Mouse (Mus musculus): ENCODE measurements at regions not wholly inside any gene's neighbourhood (a gene's known extent, or its start where the extent isn't known, plus 50 kb on each side); places are given as distances from the start of the nearest gene placed in this dataset.

DNA sequence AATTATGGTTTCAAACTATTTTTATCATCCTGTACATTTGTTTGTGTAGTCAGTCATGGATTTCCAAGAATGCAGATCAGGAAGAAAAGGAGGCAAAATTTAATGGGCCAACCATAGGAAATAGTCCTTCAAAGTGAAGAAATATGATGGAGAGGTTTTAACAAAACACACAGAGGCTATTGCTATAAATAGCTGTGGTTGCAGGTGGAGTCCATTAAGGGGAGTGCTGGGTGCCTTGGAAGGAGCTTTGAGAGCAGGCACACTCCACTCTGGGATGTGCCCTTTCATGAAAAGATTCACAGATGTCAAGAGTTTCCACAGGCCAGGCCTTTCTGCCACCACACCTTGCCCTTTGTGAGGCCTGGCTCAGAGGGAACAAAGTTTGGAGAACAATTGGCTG is 159.8 kb upstream of the Rasgrp1 start:
- no peak for ATAC-seq (replicated peaks in 1 of 2; ENCODE audit: insufficient read depth in 1 of 2, low FRiP score in 2 of 2, low TSS enrichment in 1 of 2, low read depth in 1 of 2, poor library complexity in 2 of 2, severe bottlenecking in 2 of 2)

DNA sequence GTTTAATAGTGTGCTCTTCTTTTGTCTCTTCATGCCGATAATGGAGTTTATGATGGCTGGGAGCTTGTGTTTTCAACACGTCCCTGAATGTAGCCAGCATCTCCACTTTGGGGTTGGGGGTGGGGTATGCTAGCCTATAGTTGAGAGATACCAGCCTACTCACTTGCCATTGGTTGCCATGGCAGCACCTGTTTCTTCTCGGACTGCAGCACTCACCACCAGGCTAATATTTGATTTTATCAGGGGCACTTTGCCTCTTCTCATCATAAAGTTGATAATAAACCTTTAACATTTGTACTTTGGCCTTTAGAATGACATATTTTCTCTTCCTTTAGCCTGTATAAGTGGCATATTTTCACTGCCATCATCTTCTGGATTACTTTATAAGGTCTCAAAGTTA is 168.9 kb upstream of the Rasgrp1 start:
- ATAC-seq (replicated peaks in 1 of 2; ENCODE audit: insufficient read depth in 1 of 2, low FRiP score in 2 of 2, low TSS enrichment in 1 of 2, low read depth in 1 of 2, poor library complexity in 2 of 2, severe bottlenecking in 2 of 2), result no peak

DNA sequence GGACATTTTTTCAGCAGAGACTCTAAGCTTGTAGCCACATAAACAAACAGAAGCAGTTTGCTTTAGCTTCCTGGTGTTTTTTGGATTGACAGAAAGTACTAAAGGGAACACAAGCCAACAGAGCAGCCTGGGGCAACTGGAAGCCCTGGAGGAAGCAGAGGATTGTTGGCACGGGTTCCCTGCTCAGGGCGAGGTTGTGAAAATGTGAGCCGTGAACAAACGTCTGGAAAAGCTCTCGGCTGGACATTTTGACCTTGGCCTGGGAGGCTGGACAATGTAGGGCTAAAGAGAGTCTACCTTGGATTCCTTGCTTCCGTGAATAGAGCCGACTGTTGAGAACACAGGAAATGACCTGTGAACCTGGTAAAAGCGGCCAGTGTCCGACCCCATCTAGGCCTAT is 169.8 kb upstream of the Rasgrp1 start:
- no peak for ATAC-seq (replicated peaks in 1 of 2; ENCODE audit: insufficient read depth in 1 of 2, low FRiP score in 2 of 2, low TSS enrichment in 1 of 2, low read depth in 1 of 2, poor library complexity in 2 of 2, severe bottlenecking in 2 of 2)

DNA sequence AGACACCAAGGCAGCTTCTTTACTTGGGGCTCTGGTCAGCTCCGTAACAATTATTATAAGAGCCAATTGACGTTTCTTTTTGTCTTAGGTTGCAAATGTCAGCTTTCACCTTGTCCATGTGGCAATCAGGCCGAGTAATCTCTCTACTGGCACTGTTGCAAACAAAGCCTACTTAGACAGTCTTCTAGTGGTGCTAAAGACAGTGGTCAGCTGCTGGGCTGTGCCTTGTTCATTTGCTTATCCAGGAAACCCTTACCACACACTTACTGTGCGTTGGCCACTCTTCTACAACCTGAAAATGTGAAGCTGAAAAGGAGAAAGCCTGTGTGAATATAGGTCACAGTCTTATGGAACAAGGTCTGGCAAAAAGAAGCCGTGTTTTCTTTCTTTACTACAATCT is 181.6 kb upstream of the Rasgrp1 start:
- ATAC-seq (replicated peaks in 1 of 2; ENCODE audit: insufficient read depth in 1 of 2, low FRiP score in 2 of 2, low TSS enrichment in 1 of 2, low read depth in 1 of 2, poor library complexity in 2 of 2, severe bottlenecking in 2 of 2), result no peak

DNA sequence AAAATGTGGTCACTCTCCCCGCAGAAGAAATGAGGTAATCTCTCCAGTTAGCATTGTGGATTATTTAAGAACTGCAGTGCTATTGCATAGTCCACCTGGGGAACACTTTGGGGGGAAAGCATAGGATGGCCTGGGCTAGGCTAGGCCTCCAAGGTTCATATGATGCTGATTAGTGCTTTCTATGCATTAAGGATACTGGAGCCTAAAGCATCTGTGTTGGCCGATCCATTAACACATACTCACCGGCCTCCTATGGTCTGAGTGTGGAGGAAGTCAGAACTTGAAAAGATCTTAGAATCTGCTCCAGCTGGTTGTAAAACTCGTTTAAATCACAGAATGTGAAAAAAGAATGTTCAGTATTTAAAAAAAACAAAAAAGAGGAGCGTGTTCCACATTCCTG is 196.1 kb upstream of the Rasgrp1 start:
- ATAC-seq (replicated peaks in 1 of 2; ENCODE audit: insufficient read depth in 1 of 2, low FRiP score in 2 of 2, low TSS enrichment in 1 of 2, low read depth in 1 of 2, poor library complexity in 2 of 2, severe bottlenecking in 2 of 2), result no peak

DNA sequence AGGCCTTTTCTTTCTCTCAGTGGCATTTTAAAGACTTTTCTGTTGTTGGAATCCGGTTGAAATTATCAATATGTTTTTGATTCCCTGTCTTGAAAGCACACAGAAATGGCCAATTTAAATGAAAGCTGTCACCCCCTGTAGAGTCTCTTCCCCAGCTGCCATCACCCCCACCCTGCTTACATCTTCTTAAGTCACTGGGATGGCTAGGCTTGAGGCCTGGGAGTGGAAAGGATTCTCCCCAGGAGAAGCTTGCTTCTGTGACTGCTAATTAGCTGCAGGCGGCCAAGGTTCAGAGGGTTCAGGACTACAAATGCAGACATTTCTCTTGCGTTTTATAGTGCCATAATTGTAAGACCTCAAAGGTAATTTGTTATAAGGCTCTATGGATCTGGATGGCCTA is 196.5 kb upstream of the Rasgrp1 start:
- ATAC-seq (replicated peaks in 1 of 2; ENCODE audit: insufficient read depth in 1 of 2, low FRiP score in 2 of 2, low TSS enrichment in 1 of 2, low read depth in 1 of 2, poor library complexity in 2 of 2, severe bottlenecking in 2 of 2), result no peak

DNA sequence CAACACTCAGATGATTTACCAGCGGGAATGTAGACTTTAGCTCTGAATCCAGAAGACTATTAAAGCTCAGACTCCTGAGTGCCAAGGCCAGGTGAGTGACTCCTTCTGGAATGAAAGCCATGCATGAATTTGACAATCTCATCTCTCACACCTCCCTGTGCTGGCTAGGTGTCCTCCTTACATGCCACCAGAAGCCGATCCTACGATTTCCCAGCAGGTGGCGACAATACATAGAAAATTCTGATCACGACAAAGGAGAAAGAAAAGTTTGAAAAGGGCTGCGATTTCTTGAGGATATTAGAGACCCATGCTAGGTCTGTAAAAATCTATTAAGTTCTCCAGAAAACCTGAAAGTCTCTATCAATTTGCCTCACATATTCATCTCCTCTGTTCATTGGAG is 198.7 kb upstream of the Rasgrp1 start:
- ATAC-seq (replicated peaks in 1 of 2; ENCODE audit: insufficient read depth in 1 of 2, low FRiP score in 2 of 2, low TSS enrichment in 1 of 2, low read depth in 1 of 2, poor library complexity in 2 of 2, severe bottlenecking in 2 of 2), result no peak

DNA sequence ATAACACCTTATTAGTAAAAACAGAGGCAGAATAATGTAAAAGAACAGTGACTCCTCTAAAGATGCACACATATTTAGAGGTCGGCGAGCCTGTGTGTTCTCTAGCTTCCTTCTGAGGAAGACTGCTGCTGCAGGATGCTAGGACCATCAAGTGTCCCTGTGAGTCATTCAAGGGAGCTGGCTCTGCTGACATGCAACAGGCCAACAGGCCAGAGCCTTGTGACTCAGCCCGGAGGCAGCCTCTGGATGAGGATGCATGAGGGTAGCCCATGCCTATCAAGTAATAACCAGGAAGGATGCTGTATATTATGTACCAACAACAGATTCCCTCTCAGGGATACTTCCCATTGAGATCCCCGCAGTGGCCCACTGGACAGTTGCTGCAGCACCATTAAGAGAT is 199.5 kb upstream of the Rasgrp1 start:
- ATAC-seq (replicated peaks in 1 of 2; ENCODE audit: insufficient read depth in 1 of 2, low FRiP score in 2 of 2, low TSS enrichment in 1 of 2, low read depth in 1 of 2, poor library complexity in 2 of 2, severe bottlenecking in 2 of 2), result no peak

DNA sequence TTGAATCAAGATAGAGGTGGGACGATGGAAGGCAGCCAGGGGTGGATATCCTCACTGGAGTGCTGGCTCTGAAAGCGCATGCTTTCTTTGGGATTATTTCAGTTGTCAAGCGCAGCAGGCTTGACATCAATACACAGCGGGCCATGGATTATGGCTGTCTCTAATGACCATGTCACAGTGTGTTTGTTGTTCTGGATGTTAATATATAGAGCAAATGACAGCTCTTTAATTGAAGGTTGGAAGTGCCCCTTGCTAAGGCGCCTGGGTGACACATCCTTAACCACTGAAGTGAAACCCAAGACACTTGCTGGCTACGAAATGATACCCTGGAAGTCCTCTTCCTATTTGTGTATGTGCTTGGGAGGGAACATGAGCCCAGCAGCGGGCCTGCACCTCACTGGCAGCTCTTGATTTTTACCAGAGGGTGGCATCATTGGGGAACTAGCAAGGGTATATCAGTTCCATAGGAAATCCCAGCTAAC is 200.5 kb upstream of the Rasgrp1 start:
- ATAC-seq (replicated peaks in 1 of 2; ENCODE audit: insufficient read depth in 1 of 2, low FRiP score in 2 of 2, low TSS enrichment in 1 of 2, low read depth in 1 of 2, poor library complexity in 2 of 2, severe bottlenecking in 2 of 2), result no peak

DNA sequence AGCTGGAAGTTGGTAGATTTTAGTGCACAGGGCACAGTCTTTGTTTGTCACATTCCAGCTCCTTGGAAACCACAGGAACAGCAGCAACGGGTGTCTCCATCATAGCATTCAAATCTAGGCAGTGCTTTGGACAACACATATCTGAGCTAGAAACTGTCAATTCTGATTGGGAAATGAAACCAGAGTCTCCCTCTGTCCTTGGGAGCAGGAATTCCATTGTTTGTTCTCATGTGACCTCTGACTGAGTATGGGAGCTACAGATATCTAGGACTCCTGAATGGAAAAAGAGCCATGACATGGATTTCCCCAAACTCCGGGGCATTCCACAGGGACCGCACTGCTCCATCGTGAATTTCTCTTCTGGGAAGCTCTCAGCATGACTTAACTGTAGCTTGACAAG is 205.5 kb upstream of the Rasgrp1 start:
- ATAC-seq (replicated peaks in 1 of 2; ENCODE audit: insufficient read depth in 1 of 2, low FRiP score in 2 of 2, low TSS enrichment in 1 of 2, low read depth in 1 of 2, poor library complexity in 2 of 2, severe bottlenecking in 2 of 2), result no peak

DNA sequence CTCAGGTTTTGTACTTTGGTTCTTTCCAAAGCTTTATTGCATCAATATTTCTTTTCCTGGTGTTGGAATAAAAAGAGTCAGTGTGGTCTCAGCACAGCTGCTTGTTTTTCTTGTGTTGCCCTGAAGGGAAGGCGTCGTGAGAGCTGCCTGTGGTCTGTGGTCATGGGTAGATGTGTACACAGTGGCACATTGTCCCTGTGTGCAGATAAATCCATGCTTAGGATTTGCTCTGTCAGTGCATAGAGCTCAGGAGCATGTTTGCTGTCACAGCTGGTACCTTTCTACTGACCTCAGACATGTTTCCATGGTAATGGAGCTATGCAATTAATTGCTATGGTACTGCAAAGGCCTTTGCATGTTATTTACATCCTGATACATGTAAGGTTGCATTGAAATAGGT is 213.5 kb upstream of the Rasgrp1 start:
- ATAC-seq (replicated peaks in 1 of 2; ENCODE audit: insufficient read depth in 1 of 2, low FRiP score in 2 of 2, low TSS enrichment in 1 of 2, low read depth in 1 of 2, poor library complexity in 2 of 2, severe bottlenecking in 2 of 2), result no peak

DNA sequence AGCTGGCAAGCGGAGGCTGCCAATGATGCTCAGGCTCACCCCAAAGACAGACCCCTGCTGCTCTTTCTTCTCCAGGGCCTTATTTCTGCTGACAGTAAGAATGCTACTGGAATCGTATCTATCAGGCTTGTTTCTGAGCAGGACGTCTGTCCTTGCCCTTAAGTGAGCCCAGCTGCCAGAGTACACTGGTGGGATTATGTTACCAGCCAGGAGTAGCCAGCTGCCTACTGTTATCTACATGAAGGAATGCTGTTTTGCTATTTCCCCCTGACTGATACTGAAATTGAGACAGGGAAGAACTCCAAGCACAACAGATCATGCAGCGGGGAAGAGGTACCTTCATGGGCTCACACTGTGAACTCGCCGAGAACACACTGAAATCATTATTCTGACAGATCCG is 228.2 kb upstream of the Rasgrp1 start:
- ATAC-seq (replicated peaks in 1 of 2; ENCODE audit: insufficient read depth in 1 of 2, low FRiP score in 2 of 2, low TSS enrichment in 1 of 2, low read depth in 1 of 2, poor library complexity in 2 of 2, severe bottlenecking in 2 of 2), result no peak

DNA sequence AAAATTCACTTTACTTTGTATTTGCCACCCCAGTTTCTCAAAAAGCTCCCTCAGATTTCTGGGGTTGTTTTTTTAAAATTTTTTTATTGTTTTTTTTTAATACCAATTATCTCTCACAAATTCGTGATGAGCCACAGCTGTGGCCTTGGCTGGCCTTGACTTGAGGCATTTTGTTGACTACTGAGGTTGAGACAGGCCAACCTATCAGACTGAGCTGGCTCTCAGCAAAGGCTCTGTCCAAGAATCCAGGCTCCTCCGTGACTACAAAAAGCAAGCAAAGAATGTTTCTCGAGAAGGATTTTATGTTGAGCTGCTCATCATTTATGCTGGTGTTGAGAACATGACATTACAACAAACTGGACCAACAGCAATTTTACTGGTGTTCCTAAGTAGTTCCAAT is 244.6 kb upstream of the Rasgrp1 start:
- no peak for ATAC-seq (replicated peaks in 1 of 2; ENCODE audit: insufficient read depth in 1 of 2, low FRiP score in 2 of 2, low TSS enrichment in 1 of 2, low read depth in 1 of 2, poor library complexity in 2 of 2, severe bottlenecking in 2 of 2)

DNA sequence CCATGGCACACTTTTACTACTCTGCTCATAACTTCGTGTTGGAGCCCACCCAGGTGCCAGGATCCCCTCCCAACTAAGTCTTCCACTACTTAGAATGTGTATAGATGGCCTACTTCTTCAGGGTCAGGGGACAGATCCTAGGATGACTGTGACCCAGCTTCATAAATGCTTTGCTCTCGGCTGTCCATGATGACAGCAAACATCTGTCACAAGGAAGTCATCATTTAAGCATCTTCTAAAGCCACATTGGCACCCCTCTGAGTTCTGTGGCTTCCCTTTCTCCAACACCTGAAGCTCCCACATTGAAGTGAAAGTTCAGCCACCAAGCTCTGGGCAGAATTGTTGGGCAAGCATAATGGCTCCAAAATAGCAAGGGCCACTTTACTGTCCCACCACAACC is 252.2 kb upstream of the Rasgrp1 start:
- no peak for ATAC-seq (replicated peaks in 1 of 2; ENCODE audit: insufficient read depth in 1 of 2, low FRiP score in 2 of 2, low TSS enrichment in 1 of 2, low read depth in 1 of 2, poor library complexity in 2 of 2, severe bottlenecking in 2 of 2)

DNA sequence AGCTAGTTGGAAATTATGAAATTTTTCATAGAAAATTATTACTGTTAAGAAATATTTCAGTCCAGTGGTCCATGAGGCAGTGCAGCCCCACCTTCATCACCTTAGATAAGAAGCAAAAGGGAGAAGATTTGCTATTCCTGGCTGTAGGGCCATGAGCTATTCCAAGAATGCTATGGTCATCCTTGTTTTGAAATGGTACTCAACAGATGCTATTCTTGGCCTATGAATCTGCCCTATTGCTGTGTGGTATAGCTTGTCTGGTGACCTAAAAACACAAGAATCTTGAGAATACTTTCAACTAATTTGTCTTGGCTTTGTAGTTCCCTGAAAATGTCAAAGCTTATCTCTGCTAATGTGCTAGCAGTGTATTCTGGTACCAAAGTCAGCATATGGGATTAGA is 254.8 kb upstream of the Rasgrp1 start:
- no peak for ATAC-seq (replicated peaks in 1 of 2; ENCODE audit: insufficient read depth in 1 of 2, low FRiP score in 2 of 2, low TSS enrichment in 1 of 2, low read depth in 1 of 2, poor library complexity in 2 of 2, severe bottlenecking in 2 of 2)

DNA sequence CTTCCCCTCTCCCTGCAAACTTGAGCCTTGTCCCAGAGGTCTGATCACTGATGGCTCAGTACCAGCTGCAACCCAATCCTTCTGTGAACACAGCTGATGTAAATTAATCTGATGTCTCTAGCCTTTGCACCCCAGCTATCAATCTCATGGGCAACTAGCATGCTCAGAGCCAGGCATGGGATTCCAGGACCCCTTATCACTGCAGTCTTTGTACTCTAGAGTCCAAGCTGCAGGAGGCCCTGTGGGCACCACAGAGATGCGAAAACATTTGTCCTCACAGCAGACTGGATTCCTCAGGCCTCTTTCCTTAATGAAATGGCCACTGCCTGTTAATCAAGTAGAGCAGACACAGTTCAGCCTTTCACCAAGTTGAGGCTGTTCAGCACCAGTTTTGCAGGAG is 272.0 kb upstream of the Rasgrp1 start:
- no peak for ATAC-seq (replicated peaks in 1 of 2; ENCODE audit: insufficient read depth in 1 of 2, low FRiP score in 2 of 2, low TSS enrichment in 1 of 2, low read depth in 1 of 2, poor library complexity in 2 of 2, severe bottlenecking in 2 of 2)

DNA sequence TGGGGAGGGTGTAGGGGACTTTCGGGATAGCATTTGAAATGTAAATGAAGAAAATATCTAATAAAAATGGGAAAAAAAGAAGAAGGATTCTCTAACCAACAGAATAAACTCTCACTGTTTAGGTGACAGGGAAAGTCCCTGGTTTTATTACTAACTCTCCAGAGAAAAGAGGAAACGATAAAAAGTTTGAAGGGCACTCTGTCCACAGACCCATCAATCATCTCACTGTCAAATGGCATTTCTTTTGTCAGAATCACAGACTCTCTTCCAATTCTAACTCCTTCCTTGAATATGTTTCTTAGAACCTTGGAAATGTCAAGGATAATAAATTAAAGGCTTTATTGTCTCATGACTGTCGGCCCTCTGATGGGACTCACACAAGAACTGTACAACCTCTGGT is 275.3 kb upstream of the Rasgrp1 start:
- no peak for ATAC-seq (replicated peaks in 1 of 2; ENCODE audit: insufficient read depth in 1 of 2, low FRiP score in 2 of 2, low TSS enrichment in 1 of 2, low read depth in 1 of 2, poor library complexity in 2 of 2, severe bottlenecking in 2 of 2)

DNA sequence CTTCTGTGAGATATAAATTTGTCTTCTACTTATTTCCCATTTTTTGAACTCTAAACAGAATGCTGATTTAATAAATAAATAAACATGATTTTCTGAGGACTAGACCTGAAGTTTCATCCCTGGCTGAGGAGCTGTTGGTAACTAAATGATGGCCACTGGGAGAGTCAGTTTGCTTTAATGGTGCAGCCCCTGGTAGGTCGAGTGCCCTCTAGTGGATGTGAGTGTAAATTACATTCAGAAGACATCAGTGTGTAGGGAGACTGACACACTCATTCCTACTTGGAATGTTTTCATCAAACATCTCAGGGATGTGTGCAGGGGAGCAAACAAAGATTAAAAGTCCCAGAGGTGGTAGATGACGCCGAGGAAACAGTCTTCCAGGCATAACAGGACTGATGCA is 281.2 kb upstream of the Rasgrp1 start:
- ATAC-seq (replicated peaks in 1 of 2; ENCODE audit: insufficient read depth in 1 of 2, low FRiP score in 2 of 2, low TSS enrichment in 1 of 2, low read depth in 1 of 2, poor library complexity in 2 of 2, severe bottlenecking in 2 of 2), result peak; percentile 49 to 51; a peak in 2 of 4 replicates

DNA sequence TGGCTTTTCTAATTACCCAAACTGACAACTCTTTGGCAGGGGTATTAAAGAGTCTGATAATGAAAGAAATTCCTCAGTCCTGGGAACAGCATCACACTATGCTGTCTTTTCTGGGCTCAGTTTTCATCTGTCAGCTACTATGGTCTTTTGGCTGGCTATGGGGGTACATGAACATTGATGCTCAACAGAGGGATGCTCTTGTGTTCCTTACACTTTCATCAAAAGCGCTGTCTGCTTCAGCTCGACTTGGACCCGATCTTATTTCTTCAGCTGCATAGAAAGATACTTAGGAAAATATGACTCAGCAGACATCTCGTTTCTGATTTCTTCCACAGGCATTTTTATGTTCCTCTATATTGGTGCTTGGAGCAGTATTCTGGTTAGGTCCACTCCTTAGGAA is 292.1 kb upstream of the Rasgrp1 start:
- no peak for ATAC-seq (replicated peaks in 1 of 2; ENCODE audit: insufficient read depth in 1 of 2, low FRiP score in 2 of 2, low TSS enrichment in 1 of 2, low read depth in 1 of 2, poor library complexity in 2 of 2, severe bottlenecking in 2 of 2)

DNA sequence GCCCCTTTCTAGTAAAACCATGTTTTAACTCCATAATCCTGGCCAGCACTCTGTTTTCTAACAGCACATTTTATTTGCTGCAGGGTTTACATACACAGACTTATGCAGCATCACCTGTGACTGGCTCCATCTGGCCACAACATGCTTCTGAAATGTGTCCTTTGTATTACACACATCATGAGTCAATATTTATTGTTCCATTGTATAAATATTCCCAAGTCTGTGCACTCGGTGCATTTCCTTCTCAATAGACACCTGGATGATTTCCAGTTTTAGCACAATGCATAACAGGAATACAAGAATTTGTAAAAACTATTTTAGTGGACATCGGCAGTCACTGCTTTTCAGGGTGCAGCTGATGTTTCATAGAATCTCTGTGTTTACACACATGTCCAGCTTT is 294.6 kb upstream of the Rasgrp1 start:
- no peak for ATAC-seq (replicated peaks in 1 of 2; ENCODE audit: insufficient read depth in 1 of 2, low FRiP score in 2 of 2, low TSS enrichment in 1 of 2, low read depth in 1 of 2, poor library complexity in 2 of 2, severe bottlenecking in 2 of 2)

Measured in hematopoietic stem cell, adult 5-6 weeks (primary cell).